Mouse (Mus musculus): ENCODE measurements at regions not wholly inside any gene's neighbourhood (a gene's known extent, or its start where the extent isn't known, plus 50 kb on each side); places are given as distances from the start of the nearest gene placed in this dataset.

GRCm38 (mm10) chr3:54103098-54103497 is 52.7 kb upstream of the Trpc4 start:
- H3K4me3 ChIP-seq (ENCODE audit: insufficient read depth, low read depth, low read length), result no peak overlapping the region
- H3K27ac ChIP-seq (ENCODE audit: insufficient read depth, low read depth, low read length), result no peak overlapping the region
- TF ChIP-seq POLR2A (IDR thresholded peaks at IDR 0.05; ENCODE audit: insufficient read depth, low read depth, low read length) (no peak), CTCF (IDR thresholded peaks at IDR 0.05; ENCODE audit: insufficient read depth, low read depth, low read length) (no peak)
- no peaks in the 10 kb centered on the region for H3K4me1 ChIP-seq (ENCODE audit: control insufficient read depth, insufficient read depth, low read length)
- WGBS, result 77% methylated on average over 10 of the region's 16 CpGs

- H3K4me3 ChIP-seq (ENCODE audit: insufficient read depth, low read depth, low read length), result no peak overlapping the region
- TF ChIP-seq POLR2A (IDR thresholded peaks at IDR 0.05; ENCODE audit: insufficient read depth, low read depth, low read length), result no peak
- no peak for TF ChIP-seq CTCF (IDR thresholded peaks at IDR 0.05; ENCODE audit: insufficient read depth, low read depth, low read length)
- no peaks in the 10 kb centered on the region for H3K4me1 ChIP-seq (ENCODE audit: control insufficient read depth, insufficient read depth, low read length)
- H3K27ac ChIP-seq (ENCODE audit: insufficient read depth, low read depth, low read length), result no peak overlapping the region
- 73% methylated on average over 6 of the region's 6 CpGs for WGBS
Observed at GRCm38 (mm10) chr3:54083634-54084033, 72.2 kb upstream of the Trpc4 start.

GRCm38 (mm10) chr3:54076461-54076860 is 79.4 kb upstream of the Trpc4 start:
- H3K4me3 ChIP-seq (ENCODE audit: insufficient read depth, low read depth, low read length), result no peak overlapping the region
- WGBS, result 86% methylated on average over 5 of the region's 5 CpGs
- H3K4me1 ChIP-seq (ENCODE audit: control insufficient read depth, insufficient read depth, low read length), result peaks cover 2% of the 10 kb centered on the region; the same call in 1 of the 2 replicates
- no peak overlapping the region for H3K27ac ChIP-seq (ENCODE audit: insufficient read depth, low read depth, low read length)
- TF ChIP-seq POLR2A (IDR thresholded peaks at IDR 0.05; ENCODE audit: insufficient read depth, low read depth, low read length) (no peak), CTCF (IDR thresholded peaks at IDR 0.05; ENCODE audit: insufficient read depth, low read depth, low read length) (no peak)

GRCm38 (mm10) chr3:54060653-54061052 is 95.2 kb upstream of the Trpc4 start:
- Histone ChIP-seq H3K27ac (ENCODE audit: insufficient read depth, low read depth, low read length) (no peak overlapping the region), H3K4me1 (ENCODE audit: control insufficient read depth, insufficient read depth, low read length) (no peaks in the 10 kb centered on the region), H3K4me3 (ENCODE audit: insufficient read depth, low read depth, low read length) (no peak overlapping the region)
- 72% methylated on average over 1 of the region's 1 CpGs for WGBS
- TF ChIP-seq POLR2A (IDR thresholded peaks at IDR 0.05; ENCODE audit: insufficient read depth, low read depth, low read length), result no peak
- TF ChIP-seq CTCF (IDR thresholded peaks at IDR 0.05; ENCODE audit: insufficient read depth, low read depth, low read length), result no peak

- TF ChIP-seq POLR2A (IDR thresholded peaks at IDR 0.05; ENCODE audit: insufficient read depth, low read depth, low read length) (no peak), CTCF (IDR thresholded peaks at IDR 0.05; ENCODE audit: insufficient read depth, low read depth, low read length) (no peak)
- no peak overlapping the region for H3K4me3 ChIP-seq (ENCODE audit: insufficient read depth, low read depth, low read length)
- peaks cover 2% of the 10 kb centered on the region; the same call in 1 of the 2 replicates for H3K4me1 ChIP-seq (ENCODE audit: control insufficient read depth, insufficient read depth, low read length)
- no peak overlapping the region for H3K27ac ChIP-seq (ENCODE audit: insufficient read depth, low read depth, low read length)
- WGBS, result 95% methylated on average over 7 of the region's 7 CpGs
Observed at GRCm38 (mm10) chr3:54054376-54054775, 101.5 kb upstream of the Trpc4 start.

- Histone ChIP-seq H3K27ac (ENCODE audit: insufficient read depth, low read depth, low read length) (no peak overlapping the region), H3K4me3 (ENCODE audit: insufficient read depth, low read depth, low read length) (no peak overlapping the region), H3K4me1 (ENCODE audit: control insufficient read depth, insufficient read depth, low read length) (peaks cover 3% of the 10 kb centered on the region; the same call in 1 of the 2 replicates)
- TF ChIP-seq CTCF (IDR thresholded peaks at IDR 0.05; ENCODE audit: insufficient read depth, low read depth, low read length), result no peak
- TF ChIP-seq POLR2A (IDR thresholded peaks at IDR 0.05; ENCODE audit: insufficient read depth, low read depth, low read length), result no peak
- WGBS, result 26% methylated on average over 2 of the region's 2 CpGs
Observed at GRCm38 (mm10) chr3:54049370-54049769, 106.5 kb upstream of the Trpc4 start.

GRCm38 (mm10) chr3:54048091-54048670 is 107.7 kb upstream of the Trpc4 start:
- no peak overlapping the region for H3K4me3 ChIP-seq (ENCODE audit: insufficient read depth, low read depth, low read length)
- H3K27ac ChIP-seq (ENCODE audit: insufficient read depth, low read depth, low read length), result no peak overlapping the region
- WGBS, result 62% methylated on average over 3 of the region's 3 CpGs
- no peak for TF ChIP-seq CTCF (IDR thresholded peaks at IDR 0.05; ENCODE audit: insufficient read depth, low read depth, low read length)
- TF ChIP-seq POLR2A (IDR thresholded peaks at IDR 0.05; ENCODE audit: insufficient read depth, low read depth, low read length), result no peak
- H3K4me1 ChIP-seq (ENCODE audit: control insufficient read depth, insufficient read depth, low read length), result peaks cover 3% of the 10 kb centered on the region; the same call in 1 of the 2 replicates

GRCm38 (mm10) chr3:54027365-54027764 is 128.5 kb upstream of the Trpc4 start:
- 58% methylated on average over 4 of the region's 4 CpGs for WGBS
- H3K4me3 ChIP-seq (ENCODE audit: insufficient read depth, low read depth, low read length), result no peak overlapping the region
- H3K4me1 ChIP-seq (ENCODE audit: control insufficient read depth, insufficient read depth, low read length), result no peaks in the 10 kb centered on the region
- H3K27ac ChIP-seq (ENCODE audit: insufficient read depth, low read depth, low read length), result no peak overlapping the region
- TF ChIP-seq CTCF (IDR thresholded peaks at IDR 0.05; ENCODE audit: insufficient read depth, low read depth, low read length) (no peak), POLR2A (IDR thresholded peaks at IDR 0.05; ENCODE audit: insufficient read depth, low read depth, low read length) (no peak)

GRCm38 (mm10) chr3:54020196-54020595 is 135.6 kb upstream of the Trpc4 start:
- Histone ChIP-seq H3K4me3 (ENCODE audit: insufficient read depth, low read depth, low read length) (no peak overlapping the region), H3K4me1 (ENCODE audit: control insufficient read depth, insufficient read depth, low read length) (no peaks in the 10 kb centered on the region; the same call in 1 of the 2 replicates), H3K27ac (ENCODE audit: insufficient read depth, low read depth, low read length) (no peak overlapping the region)
- TF ChIP-seq POLR2A (IDR thresholded peaks at IDR 0.05; ENCODE audit: insufficient read depth, low read depth, low read length), result no peak
- TF ChIP-seq CTCF (IDR thresholded peaks at IDR 0.05; ENCODE audit: insufficient read depth, low read depth, low read length), result no peak
- 88% methylated on average over 4 of the region's 4 CpGs for WGBS

Measured in olfactory bulb, adult 2 months (tissue).